Mouse (Mus musculus) megakaryocyte, adult 5-6 weeks (primary cell): ENCODE measurements at regions not wholly inside any gene's neighbourhood (a gene's known extent, or its start where the extent isn't known, plus 50 kb on each side); places are given as distances from the start of the nearest gene placed in this dataset.

Experiments
- ATAC-seq: 2 replicates; pipeline ENCODE4 v1.8.0; 2016; ENCODE audit warnings: mild to moderate bottlenecking, inconsistent platforms; ENCODE audit not compliant: poor library complexity, severe bottlenecking

DNA sequence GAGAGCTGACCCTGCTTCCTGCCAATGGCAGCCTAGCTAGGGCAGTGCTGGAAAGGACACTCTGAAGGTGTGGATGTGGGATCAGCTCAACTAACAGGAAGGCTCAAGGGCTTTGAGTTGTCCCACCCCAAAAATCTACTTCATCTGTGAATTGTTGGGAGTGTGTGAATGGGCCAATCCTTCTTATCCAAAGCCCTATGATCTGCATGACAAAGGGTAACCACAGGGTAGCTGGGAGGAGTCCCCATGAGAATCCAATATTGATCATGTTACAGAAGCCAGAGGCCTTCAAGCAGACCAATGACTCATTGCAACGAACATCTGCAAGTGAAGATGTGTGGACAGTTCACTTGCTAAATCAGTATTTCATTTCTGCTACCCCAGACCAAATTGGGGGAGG is 51.1 kb upstream of the Adra1b start:
- ATAC-seq: no peak

DNA sequence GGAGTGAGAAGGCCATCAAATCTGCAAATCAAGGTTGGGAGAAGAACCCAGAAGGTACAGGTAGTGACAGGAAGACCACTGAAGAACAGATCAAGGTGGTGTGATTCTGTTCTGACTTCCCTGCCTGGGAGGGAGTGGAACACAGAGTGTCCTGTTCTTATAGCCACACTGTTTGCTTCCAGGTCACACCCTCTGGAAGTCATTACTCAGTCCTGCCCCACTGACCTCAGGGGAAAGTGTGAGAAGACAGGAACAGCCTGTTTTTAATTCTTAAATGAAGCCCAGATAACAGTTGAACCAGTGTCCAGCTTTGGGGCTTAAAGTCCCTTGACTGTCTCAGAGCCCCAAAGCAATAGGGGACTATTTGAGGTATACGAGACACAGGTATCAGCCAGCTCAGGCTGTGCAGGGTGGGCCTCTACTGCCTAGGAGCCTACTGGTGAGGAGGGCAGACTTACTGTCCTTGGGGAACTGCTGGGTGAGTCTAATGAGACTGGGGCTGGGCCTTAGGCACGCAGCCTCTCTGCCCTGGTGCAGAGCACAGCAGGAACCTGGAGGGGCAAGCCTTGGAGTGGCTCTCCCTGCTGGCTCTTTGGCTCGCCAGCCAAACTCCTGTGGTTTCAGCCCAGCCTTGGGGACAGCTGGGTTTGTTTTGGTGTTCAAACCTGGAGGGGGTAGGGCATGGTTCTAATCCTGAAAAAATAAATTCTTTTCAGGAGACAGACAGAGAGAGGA is 57.4 kb upstream of the Adra1b start:
- no peak for ATAC-seq

DNA sequence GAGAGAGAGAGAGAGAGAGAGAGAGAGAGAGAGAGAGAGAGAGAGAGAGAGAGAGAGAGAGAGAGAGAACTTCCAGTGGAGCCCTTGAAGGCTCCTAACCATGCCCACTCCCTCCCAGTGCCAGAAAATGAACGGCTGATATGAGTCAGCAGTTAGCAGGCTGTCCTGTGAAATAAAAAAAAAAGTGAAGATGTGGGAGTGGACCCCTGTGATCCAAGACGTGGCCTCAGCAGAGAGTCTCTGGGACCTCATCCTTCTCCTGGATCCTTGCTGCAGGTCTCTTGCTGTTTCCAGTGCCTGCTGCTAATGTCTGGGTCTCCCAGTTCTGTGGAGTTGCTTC is 57.9 kb upstream of the Adra1b start:
- no peak for ATAC-seq

DNA sequence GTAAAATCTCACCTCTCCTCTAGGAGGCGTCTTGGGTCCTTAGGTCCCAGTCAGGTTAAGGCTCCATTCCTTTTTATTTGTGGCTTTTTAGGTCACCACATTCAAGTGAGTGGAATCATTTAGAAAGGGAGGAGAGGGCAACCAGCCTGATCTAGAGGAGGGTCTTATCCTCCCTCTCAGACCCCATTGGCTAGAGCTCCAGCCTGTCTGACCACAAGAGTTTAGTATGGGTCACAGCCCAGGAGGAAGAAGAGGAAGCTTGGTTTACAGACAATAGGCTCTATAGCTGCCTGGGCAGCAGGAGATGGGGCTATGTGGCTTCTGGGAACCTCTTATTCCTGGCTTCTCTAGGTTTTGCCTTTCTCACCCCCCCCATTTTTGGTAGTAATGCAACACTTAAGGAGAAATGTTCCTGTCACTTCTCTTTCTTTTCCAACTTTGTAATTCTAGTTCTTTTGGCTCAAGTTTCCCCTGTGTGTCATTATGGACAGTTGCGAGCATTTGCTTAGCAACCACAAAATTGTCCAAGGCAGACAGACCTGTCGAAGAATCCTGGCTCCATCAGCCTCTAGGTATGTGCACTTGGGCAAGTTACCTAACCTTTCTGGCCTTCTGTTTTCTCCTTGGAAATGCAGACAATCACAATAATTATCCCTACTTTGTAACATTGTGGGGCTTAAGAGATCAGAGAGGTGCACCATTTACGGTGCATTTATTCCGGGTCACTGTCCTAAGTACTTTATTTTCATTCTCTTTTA is 59.5 kb upstream of the Adra1b start:
- ATAC-seq: no peak

DNA sequence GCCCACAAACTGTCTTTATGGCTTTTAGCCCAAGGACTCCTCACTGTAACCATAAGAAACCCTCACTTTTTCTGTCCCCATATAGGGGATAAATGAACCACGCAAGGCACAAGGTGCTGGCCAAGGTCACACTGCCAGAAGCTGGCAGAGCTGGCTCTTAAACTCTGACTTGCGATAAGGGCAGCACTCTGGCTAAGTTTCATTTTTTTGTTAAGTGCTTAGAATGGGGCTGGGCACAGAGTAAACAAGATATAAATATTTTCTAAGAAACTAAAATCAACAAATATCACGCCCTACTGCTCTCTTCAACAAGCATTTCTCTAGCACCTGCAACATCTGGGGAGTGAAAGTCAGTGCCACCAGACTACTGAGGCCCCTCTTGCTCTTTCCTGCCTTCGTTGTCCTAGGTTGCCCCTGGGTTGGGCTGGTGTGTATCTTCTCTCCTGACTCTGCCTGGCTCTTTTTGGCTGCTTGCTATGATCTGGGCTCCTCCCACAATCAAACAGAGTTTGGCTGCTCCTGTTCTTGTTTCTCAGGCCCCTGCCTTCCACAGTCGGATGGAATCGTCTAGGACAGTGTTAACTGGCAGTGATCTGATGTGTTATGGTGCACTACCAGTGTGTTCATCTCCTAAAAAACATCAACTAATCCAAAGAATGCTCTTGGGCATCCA is 60.5 kb upstream of the Adra1b start:
- ATAC-seq: no peak

DNA sequence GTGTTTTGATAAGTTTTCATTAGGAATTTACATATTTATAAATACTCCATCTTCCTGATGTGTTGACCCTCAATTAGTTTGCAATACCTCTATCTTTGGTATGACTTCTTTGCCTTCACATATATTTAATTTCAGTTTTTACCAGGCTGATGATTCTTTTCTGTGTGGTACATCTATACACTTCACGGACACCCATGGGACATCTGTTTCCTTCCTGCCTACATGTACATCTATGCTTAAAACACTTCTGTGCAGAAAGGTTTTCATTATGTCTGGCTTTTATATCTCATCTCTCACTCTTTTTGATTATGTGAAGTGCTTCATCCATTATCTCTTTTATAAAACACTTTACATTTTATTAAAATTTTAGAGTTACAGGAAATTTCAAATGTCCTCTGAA is 66.8 kb upstream of the Adra1b start:
- ATAC-seq: no peak

DNA sequence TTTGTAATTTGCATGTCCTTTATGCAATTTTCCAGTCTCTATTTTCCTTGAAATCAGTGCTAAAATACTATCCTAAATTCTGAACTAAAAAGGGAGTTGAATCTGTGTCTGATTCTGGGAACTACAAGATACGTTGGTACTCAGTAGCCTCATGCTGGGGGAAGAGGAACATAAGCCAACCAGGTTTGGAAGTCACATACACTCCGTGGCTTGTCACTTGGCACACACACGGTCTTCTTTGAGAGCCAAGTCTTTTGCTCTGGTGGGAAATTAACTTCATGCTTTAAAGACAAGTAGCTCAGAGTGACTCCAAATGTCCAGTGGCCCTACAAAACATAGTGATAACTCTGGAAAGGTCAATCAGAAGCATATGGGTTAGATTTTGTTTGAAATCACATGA is 70.9 kb upstream of the Adra1b start:
- no peak for ATAC-seq

DNA sequence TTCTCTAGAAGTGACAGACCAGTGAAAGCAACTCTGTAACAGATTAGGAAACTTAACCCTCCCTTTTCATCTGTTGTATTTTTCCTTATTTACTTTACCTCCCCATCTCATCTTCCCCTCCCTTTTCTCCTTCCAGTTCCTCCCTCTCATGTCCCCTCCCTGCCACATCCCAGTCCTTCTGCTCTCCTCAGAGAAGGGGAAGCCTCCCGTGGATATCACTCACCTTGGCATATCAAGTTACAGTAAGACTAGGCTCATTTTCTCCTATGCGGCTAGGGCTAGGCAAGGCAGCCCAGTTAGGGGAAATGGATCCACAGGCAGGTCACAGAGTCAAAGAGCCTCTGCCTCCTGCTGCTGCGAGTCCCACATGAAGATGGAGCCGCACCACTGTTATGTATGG is 75.0 kb upstream of the Adra1b start:
- no peak for ATAC-seq

DNA sequence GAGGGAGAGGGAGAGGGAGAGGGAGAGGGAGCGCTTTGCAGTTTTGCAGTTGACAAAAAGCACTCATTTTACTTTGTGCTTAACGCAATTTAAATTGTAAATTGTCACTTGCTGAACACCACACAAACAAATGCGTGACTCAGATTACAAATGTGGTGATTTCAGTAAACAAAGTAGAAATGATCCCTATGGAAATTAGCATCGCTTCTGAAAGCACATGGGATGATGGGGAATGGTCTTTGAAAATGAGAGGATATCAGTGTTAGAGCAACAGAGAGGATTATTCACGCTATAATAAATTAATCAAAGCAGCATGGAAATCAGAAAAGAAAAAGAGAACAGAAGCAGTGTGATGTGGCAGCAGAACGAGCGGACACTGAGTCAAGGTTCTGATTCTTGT is 78.4 kb upstream of the Adra1b start:
- no peak for ATAC-seq

DNA sequence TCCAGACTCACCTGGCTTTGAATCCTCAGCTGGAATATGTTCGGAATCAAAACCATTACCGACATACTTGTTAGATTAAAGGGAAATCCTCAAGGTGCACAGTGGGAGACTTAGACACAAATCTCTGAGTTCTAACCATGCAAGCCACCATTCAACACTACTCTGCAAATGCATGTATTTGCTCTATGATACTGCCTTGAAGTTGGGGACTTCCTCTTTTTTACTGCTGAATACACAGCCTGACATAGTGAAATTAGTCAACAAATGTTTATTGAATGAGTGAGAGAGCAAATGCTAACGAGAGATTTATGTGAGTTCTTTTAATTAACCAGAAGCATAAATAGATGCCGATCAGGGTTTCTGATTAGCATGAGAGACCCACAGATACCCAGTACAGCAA is 79.4 kb upstream of the Adra1b start:
- no peak for ATAC-seq

DNA sequence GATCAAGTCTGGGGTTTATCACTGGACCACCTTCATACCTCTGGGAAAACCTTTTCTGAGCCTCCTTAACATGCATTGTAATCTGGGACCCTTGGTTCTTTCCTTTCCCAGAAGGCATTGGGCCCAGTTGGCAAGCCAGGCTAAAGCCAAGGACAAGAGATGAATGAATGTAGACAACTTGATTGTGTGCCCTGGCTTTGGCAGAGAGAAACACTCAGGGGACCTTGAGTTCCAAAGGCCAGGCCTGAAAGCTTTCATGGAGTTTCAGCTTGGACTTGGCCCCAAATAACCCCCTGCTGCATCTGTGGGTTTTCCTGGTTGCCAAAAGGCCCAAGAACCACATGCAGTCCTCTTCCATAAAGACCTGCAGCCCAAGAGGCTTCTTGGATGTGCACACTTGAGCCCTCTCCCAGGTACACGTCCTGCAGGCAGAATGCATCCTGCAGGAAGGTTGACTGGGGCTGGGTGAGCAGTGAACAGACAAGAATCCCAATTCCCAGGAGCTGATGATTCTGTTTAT is 89.0 kb upstream of the Adra1b start:
- no peak for ATAC-seq

DNA sequence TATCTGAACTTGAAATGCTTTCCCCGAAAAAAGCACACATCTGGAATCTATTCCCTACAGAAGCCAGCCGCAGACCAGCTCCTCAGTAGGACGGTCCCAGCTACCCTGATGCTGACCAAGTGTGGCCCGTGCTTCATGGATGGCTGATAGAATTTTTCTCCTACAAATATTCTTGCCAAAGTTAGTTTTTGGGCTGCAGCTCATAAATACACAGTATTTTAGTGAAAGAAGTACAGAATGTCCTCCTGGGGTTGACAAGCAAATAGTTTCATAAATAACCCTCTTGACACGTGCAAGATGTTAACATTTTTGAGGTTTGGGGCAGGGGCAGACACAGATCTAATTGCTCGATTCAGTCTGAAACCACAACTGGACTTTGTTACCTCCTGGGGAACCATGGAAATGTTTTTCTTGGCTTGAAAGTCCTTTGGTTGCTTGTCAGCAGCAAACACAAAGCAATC is 91.0 kb upstream of the Adra1b start:
- no peak for ATAC-seq

DNA sequence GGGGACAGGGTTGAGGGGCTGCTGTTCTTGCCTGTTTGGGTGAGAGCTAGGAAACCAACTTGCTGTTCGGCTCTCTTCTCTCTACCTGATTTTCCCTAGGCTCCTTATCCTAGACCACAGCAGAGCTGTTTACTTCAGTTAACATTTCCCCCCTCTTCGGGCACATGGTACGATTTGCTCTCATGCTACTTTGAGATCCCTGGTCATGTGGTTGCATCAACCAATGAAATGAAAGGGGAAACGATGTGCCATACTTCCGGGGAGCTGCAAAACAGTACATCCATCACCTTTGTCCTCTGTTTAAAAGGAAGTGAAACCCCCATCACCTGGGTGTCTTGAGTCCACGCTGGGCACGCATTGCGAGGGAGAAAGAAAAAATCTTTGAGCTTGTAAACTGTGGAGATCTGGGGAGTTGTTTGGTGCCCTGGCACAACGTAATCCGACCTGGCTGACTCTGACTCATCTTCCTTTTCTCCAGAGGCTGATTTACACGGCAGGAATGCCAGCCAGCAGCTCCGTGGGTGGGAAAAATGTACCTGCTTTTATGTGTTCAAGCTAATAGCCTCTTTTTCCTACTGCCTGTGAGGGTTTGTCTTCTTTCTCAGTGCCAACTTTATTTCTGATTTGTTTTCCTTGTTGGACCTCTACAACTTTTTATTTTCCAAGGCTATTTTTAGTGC is 97.2 kb upstream of the Adra1b start:
- ATAC-seq: no peak

DNA sequence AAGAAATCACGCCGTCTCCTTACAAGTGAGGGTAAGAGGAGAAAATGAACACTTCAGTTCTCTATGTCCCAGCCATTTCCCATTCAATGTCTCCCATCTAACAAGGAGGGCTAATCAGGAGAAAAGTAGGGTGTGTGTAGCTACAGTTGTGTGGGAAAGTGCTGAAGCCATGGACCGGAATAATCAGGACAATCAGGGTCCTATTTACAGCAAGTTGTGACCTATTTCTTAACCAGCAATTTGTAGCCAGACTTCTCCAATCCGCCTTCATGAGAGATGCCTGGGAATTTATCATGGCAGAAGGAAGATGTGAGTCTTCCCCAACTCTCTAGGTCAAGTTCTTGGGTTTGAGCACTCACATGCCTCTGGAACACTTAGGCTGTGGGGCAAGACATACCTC is 99.0 kb upstream of the Adra1b start:
- no peak for ATAC-seq

DNA sequence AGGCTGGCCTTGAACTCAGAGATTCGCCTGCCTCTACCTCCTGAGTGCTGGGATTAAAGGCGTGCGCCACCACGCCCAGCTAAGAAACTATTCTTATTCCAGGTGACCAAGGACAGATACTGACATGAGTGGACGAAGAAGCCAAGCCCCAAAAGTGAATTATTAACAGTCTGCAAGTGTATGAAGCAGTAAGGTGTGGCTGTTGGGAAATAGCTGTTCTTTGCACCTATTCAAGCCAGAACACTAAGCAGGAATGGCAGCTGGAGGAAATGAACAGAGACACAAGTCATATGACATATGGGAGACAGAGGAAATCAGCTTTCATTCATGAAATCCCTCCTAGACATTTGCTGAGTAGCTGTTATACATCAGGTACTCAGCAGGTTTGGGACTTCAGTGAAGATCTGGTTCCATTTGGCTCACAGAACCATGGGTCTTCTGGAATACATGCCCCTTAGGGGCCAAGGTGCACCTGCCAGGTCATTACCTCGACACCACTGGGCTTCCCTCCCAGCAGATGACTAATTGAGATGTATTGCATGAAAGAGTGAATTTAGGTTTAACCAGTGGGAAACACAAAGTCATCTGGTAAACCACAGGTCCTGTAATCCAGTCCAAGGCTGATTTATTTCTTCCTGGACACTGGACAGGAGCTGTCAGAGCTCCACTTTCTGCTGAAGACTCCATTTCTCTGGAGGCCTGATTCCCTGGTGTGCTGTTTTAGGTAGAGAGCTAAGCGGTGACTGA is 101.0 kb upstream of the Adra1b start:
- no peak for ATAC-seq

DNA sequence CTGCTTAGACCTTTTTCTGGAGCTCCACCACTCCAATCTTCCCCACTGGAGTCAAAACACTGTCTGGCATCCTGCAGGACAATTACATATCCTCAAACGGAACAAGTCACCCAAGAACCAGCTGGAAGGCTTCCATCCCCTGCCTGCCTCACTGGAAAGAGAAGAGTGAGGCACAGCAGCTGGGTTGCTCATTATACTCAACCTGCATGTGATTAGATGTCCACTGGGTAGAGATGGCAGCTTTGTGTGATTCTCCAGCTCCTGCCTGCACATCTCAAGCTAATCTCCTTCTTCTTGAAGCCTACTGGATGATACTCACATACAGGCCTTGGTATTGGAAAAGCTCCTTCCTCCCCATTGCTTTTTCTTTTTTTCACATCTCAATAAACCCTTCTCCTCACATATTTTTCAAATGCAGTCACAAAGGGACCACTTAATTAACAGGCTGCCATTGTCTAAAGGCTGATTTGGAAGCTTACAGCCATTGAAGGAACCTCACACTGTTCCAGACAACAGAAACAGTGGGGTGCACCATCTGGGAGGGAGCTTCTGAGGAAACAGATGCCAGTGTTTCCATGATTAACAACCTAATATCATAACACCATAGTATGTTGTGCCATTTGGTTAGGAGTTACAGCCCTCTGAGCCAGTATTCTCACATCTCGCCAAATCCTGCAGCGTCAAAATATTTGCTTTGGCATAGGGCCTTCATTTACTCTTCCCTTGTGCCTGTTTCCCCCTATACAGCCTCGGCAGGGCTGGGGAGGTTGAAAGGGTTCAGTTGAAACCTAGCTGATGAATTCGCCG is 101.9 kb upstream of the Adra1b start:
- no peak for ATAC-seq

DNA sequence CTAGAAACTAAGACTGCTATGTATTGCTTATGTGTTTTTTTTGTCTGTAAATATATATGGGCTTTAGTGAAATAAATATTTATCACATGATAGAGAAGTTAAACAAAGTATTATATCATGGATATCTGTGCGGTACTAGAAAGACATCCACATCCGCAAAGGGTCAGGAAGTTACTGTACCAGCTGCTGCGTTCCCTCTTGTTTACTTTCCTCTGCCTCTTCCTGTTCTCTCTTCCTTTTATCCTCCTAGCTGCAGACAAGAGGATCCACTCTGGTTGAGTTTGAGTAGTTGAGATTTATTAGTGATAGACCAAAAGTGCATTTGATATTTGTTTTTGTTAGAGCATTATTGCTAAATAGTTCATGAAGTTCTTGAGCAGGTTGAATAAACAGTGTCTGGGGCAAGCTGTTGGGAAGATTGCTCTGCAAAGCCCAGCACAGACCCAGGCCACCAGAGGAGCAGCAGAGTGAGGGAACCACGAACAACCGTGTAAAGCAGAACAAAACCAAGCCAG is 106.6 kb upstream of the Adra1b start:
- ATAC-seq: no peak

DNA sequence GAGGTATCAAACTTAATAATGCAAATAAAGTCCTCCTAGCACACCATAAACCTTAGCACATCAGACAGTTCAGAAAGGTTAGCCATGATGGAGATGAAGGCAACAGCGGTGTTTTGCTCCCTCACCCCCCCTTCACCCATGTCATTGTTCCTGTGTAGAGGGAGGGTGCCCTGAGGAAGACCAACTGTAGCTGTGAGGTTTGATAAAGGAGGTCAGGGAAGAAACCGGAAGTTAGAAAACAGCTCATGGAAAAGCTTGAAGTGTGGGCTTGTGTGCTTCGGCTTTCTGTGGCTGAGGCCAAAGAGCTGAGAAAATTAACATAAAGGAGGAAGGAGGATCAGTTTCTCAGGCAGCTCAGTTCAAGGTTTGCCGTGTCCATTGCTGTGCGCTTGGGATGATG is 111.3 kb upstream of the Adra1b start:
- no peak for ATAC-seq

DNA sequence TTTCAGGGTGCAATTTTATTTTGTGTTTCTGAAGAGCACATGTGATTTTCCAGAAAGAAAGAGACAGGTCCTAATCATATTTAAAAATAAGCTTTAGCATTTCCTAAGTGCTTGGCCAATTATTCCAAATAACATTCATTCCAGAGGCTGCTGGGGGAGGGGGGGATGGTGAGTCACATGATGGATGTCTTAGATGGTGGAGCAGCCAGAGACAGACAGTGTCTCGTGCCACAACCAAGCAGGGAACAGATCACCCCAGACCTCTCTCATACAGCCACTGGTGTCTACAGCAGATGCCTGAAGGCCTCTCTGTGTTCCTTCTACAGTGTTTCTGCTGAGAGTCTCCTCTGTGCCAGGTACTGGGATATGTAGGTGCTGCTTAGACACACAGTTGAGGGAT is 112.8 kb upstream of the Adra1b start:
- ATAC-seq: no peak

DNA sequence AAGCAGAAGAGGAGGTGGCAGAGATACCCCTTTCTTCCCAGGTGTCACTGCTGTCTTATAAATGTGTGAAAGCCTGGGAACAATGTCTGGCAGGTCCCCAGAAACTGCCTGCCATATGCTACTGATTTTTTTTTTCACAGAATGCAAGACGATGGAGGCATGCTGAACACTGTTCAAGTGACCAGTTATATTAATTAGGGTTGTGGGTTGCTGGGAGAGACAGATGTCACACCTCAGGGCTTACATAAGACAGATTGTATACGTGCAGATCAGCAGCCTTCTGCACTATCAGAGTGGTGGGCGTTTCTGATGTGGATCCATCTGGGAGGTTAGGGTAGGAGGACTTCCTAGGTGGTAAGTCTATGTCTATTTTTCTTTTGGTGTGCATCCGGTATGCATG is 120.6 kb upstream of the Adra1b start:
- no peak for ATAC-seq
